Mouse (Mus musculus): ENCODE results near the gene Cacna1b. TPM values are rescaled to one million over a fixed set of nuclear protein-coding genes. Genes with fewer than 3 reads are reported as not detected.

The Cacna1b gene
- polyA plus RNA-seq, 1 experiment from 2014 or later, result 20.3 TPM

DNA sequence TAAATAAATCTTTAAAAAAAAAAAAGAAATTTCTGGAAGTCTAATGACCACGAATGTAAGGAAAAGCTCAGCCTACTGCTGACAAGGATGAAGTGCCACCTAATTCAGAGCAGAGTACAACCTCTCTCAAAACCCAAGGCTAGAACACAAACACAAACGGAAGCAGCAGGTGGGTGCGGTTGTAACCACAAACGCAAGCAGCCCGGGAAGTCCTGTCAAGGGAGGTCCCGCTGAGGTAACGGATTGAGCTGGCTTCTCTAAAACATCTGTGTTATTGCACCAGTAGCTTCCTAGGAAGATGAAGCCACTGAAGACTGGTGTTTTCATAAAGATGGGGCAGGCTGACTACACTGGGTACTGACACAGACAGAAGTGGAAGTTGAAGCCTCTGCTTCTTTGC lies 15.1 kb downstream of the Cacna1b start:
- H3K9me3 ChIP-seq (ENCODE audit: control insufficient read depth, low read length), result no peaks in the 10 kb centered on the region
- ATAC-seq (ENCODE audit: low read depth), result no peak

DNA sequence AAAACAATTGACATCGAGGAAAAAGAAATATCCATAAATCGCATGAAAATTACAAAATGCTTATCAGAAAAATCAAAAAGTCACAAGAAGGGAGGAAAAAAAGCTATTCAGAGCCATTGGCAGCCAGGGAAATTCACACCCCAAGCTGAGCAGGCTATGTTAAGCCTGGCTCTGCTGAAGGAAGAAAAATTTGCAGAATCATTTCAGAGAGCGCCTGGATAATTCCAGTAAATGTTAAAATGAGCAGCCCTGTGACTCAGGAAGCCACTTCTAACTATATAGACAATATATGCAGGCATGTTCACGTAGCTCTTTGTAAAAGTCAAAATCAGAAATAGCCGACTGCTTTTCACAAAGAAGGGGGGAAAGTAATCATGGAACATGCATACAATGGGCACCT lies 23.3 kb downstream of the Cacna1b start:
- Histone ChIP-seq H3K9ac (replicated peaks; ENCODE audit: low read depth, low read length) (no peak overlapping the region), H3K4me2 (ENCODE audit: low read depth, low read length) (no peak overlapping the region), H3K9me3 (ENCODE audit: control insufficient read depth, low read length) (no peaks in the 10 kb centered on the region), H3K36me3 (ENCODE audit: control insufficient read depth, insufficient read depth, low read length) (no peaks in the 10 kb centered on the region), H3K27ac (ENCODE audit: low read depth, low read length) (no peak overlapping the region), H3K27me3 (ENCODE audit: control insufficient read depth, insufficient read depth, low read length) (no peaks in the 10 kb centered on the region), H3K4me1 (ENCODE audit: control insufficient read depth, insufficient read depth, low read length) (no peaks in the 10 kb centered on the region), H3K4me3 (ENCODE audit: low read depth, low read length) (no peak overlapping the region)
- no peak for ATAC-seq (ENCODE audit: low read depth)
- WGBS, result 90% methylated on average over 5 of the region's 5 CpGs

More for the DNA sequence above, 15.1 kb downstream of the Cacna1b start:
- Histone ChIP-seq H3K27ac (ENCODE audit: low read depth, low read length) (no peak overlapping the region), H3K4me1 (ENCODE audit: control insufficient read depth, insufficient read depth, low read length) (no peaks in the 10 kb centered on the region), H3K4me3 (ENCODE audit: low read depth, low read length) (no peak overlapping the region), H3K36me3 (ENCODE audit: control insufficient read depth, insufficient read depth, low read length) (peaks cover 7% of the 10 kb centered on the region; the same call in 1 of the 2 replicates), H3K27me3 (ENCODE audit: control insufficient read depth, insufficient read depth, low read length) (no peaks in the 10 kb centered on the region), H3K4me2 (ENCODE audit: low read depth, low read length) (no peak overlapping the region), H3K9ac (replicated peaks; ENCODE audit: low read depth, low read length) (no peak overlapping the region)
- 76% methylated on average over 7 of the region's 7 CpGs for WGBS

DNA sequence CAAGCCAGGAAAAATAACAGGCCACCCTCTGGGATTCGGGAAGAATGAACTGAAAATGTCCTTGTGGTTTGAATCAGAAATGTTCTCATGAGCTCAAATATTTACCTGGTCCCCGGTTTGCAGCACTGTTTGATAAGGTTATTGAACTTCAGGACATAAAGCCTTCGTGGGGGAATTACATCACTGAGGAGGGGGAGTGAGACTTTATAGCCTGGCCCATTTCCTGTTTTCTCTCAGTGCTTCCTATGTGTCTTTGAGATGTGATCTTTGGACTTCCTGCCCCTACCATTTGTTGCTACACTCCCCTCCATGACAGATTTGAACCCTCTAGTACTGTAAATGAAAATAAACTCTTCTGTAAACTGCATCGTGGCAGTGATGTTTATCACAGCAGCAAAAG lies 29.8 kb downstream of the Cacna1b start:
- no peak for ATAC-seq (ENCODE audit: low read depth)
- H3K9me3 ChIP-seq (ENCODE audit: control insufficient read depth, low read length), result no peaks in the 10 kb centered on the region
- H3K4me1 ChIP-seq (ENCODE audit: control insufficient read depth, insufficient read depth, low read length), result no peaks in the 10 kb centered on the region
- WGBS, result 84% methylated on average over 4 of the region's 4 CpGs
- no peaks in the 10 kb centered on the region for H3K27me3 ChIP-seq (ENCODE audit: control insufficient read depth, insufficient read depth, low read length)
- no peak overlapping the region for H3K4me3 ChIP-seq (ENCODE audit: low read depth, low read length)
- H3K9ac ChIP-seq (replicated peaks; ENCODE audit: low read depth, low read length), result no peak overlapping the region
- peaks cover 32% of the 10 kb centered on the region for H3K36me3 ChIP-seq (ENCODE audit: control insufficient read depth, insufficient read depth, low read length)
- no peak overlapping the region for H3K4me2 ChIP-seq (ENCODE audit: low read depth, low read length)
- no peak overlapping the region for H3K27ac ChIP-seq (ENCODE audit: low read depth, low read length)

DNA sequence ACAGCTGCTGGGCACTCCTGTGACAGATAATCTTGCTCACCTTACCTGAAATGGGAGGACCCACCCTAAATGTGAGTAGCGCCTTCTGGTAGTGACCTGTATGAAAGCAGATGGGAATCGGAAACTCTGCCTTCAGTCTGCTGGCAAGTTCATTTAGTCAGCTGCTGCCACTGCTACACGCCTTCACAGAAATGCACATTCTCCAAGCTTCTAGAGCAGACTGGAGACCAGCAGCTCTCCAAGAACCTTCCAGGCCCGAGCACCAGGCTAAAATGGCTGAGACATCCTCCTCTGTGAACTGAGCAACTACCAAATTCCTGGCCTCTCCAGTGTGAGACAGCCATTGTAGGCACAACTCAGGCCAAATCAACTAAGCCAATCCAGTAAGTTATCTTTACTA lies 37.1 kb downstream of the Cacna1b start:
- no peak overlapping the region for H3K4me2 ChIP-seq (ENCODE audit: low read depth, low read length)
- peaks cover 24% of the 10 kb centered on the region for H3K36me3 ChIP-seq (ENCODE audit: control insufficient read depth, insufficient read depth, low read length)
- 91% methylated on average over 4 of the region's 4 CpGs for WGBS
- H3K9ac ChIP-seq (replicated peaks; ENCODE audit: low read depth, low read length), result no peak overlapping the region
- H3K9me3 ChIP-seq (ENCODE audit: control insufficient read depth, low read length), result no peaks in the 10 kb centered on the region
- no peak overlapping the region for H3K27ac ChIP-seq (ENCODE audit: low read depth, low read length)
- H3K4me1 ChIP-seq (ENCODE audit: control insufficient read depth, insufficient read depth, low read length), result no peaks in the 10 kb centered on the region
- no peak for ATAC-seq (ENCODE audit: low read depth)
- H3K4me3 ChIP-seq (ENCODE audit: low read depth, low read length), result no peak overlapping the region
- no peaks in the 10 kb centered on the region for H3K27me3 ChIP-seq (ENCODE audit: control insufficient read depth, insufficient read depth, low read length)

DNA sequence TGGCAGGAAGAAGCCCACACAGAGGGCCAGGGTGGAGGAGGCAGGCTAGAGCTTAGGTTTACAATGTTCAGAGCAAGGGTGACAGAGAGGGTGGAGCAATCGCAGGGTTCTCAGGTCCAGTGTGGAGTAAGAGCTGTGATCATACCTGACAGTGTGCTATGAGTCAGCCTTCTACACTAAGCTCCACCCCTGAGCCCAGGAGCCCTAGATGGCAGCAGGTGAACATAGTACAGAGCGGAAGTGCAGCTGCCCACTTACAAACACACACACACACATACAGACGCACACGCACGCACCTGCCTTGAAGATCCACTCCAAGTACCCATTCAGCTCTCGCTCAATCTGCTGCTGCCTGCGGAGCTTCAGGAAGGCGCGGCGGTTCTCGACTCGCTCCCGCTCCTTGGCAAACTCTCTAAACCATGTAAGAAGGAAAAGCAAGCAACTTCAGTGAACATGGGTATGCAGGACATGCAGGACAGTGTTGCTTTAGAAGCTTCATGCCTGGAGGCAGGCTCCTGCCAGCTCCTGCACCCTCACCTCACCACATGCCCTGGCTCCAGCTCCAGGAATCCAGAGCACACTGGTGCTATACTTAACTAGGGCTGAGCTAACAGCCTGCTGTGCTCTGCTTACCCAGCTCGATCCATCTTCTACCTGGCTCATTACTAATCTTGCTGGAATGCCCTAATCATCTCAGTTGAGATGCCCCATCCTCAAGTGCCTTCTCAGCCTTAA lies 43.1 kb downstream of the Cacna1b start:
- Histone ChIP-seq H3K9ac (replicated peaks; ENCODE audit: low read depth, low read length) (no peak overlapping the region), H3K36me3 (ENCODE audit: control insufficient read depth, insufficient read depth, low read length) (peaks cover 11% of the 10 kb centered on the region), H3K4me3 (ENCODE audit: low read depth, low read length) (no peak overlapping the region), H3K27me3 (ENCODE audit: control insufficient read depth, insufficient read depth, low read length) (no peaks in the 10 kb centered on the region), H3K9me3 (ENCODE audit: control insufficient read depth, low read length) (no peaks in the 10 kb centered on the region), H3K27ac (ENCODE audit: low read depth, low read length) (no peak overlapping the region), H3K4me1 (ENCODE audit: control insufficient read depth, insufficient read depth, low read length) (no peaks in the 10 kb centered on the region), H3K4me2 (ENCODE audit: low read depth, low read length) (no peak overlapping the region)
- ATAC-seq (ENCODE audit: low read depth), result no peak
- WGBS, result 93% methylated on average over 14 of the region's 14 CpGs

DNA sequence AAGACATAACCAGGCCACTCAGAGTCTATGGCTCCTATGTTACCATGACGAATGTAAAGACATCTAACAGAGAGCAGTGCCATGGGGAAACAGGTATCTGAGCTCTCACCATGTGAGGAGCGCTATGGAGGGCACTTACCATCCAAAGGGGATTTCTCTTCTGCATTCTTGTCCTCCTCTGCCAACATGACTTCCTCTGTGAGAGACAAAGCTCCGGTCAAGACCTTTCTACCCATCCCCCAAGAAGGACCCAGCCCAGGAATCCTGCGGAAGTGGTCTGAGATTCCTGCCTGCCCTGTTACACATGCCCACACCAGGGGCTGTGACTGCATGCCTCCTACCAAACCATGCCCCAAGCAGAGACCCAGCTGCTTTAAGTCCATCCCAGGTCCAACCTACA lies 44.0 kb downstream of the Cacna1b start:
- Histone ChIP-seq H3K27me3 (ENCODE audit: control insufficient read depth, insufficient read depth, low read length) (no peaks in the 10 kb centered on the region), H3K27ac (ENCODE audit: low read depth, low read length) (no peak overlapping the region), H3K4me3 (ENCODE audit: low read depth, low read length) (no peak overlapping the region), H3K9ac (replicated peaks; ENCODE audit: low read depth, low read length) (no peak overlapping the region), H3K4me2 (ENCODE audit: low read depth, low read length) (no peak overlapping the region), H3K9me3 (ENCODE audit: control insufficient read depth, low read length) (no peaks in the 10 kb centered on the region), H3K4me1 (ENCODE audit: control insufficient read depth, insufficient read depth, low read length) (no peaks in the 10 kb centered on the region), H3K36me3 (ENCODE audit: control insufficient read depth, insufficient read depth, low read length) (peaks cover 11% of the 10 kb centered on the region)
- no peak for ATAC-seq (ENCODE audit: low read depth)
- WGBS, result 91% methylated on average over 4 of the region's 4 CpGs

DNA sequence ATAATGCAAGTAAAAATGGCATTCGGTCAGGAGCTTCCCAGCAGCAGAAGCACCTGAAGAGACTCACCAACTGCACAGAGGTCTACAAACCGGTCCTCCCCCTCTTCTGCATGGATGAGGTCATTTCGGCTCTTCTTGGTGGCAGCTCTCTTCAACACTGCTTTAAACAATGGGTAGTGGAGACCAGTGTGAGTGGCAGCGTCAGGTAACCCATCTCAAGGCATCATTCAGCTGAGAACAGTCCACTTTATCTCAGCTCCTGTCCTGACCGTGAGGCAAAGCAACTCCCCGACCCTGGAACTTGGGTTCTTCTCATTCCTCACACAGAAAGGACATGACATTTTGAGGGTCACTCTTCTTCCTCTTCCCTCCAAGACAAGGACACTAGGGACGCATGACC lies 45.0 kb downstream of the Cacna1b start:
- Histone ChIP-seq H3K4me1 (ENCODE audit: control insufficient read depth, insufficient read depth, low read length) (no peaks in the 10 kb centered on the region), H3K27me3 (ENCODE audit: control insufficient read depth, insufficient read depth, low read length) (no peaks in the 10 kb centered on the region), H3K4me3 (ENCODE audit: low read depth, low read length) (no peak overlapping the region), H3K9ac (replicated peaks; ENCODE audit: low read depth, low read length) (no peak overlapping the region), H3K9me3 (ENCODE audit: control insufficient read depth, low read length) (no peaks in the 10 kb centered on the region), H3K27ac (ENCODE audit: low read depth, low read length) (no peak overlapping the region), H3K4me2 (ENCODE audit: low read depth, low read length) (no peak overlapping the region), H3K36me3 (ENCODE audit: control insufficient read depth, insufficient read depth, low read length) (peaks cover 11% of the 10 kb centered on the region)
- 89% methylated on average over 7 of the region's 7 CpGs for WGBS
- ATAC-seq (ENCODE audit: low read depth), result no peak

DNA sequence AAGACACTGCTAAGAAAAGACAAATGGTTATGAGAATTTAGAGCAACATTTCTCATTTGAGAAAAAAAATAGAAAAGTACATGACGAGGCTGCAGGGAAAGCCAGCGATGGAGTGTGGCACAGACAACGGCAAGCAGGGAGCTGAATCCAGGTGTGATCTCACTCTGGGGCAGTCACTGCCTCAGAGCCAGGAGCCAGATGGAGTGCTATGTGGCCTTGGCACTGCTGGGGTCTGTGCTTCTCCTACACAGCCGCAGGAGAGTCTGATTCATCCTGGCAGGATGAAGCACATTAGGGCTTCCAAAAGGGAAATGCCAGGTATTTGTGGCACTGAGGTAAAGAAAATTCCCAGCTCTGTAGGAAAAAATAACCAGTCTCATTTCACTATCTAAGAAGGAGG lies 45.5 kb downstream of the Cacna1b start:
- no peak overlapping the region for H3K4me2 ChIP-seq (ENCODE audit: low read depth, low read length)
- no peak overlapping the region for H3K27ac ChIP-seq (ENCODE audit: low read depth, low read length)
- no peaks in the 10 kb centered on the region for H3K27me3 ChIP-seq (ENCODE audit: control insufficient read depth, insufficient read depth, low read length)
- no peaks in the 10 kb centered on the region for H3K4me1 ChIP-seq (ENCODE audit: control insufficient read depth, insufficient read depth, low read length)
- no peaks in the 10 kb centered on the region for H3K9me3 ChIP-seq (ENCODE audit: control insufficient read depth, low read length)
- peaks cover 11% of the 10 kb centered on the region for H3K36me3 ChIP-seq (ENCODE audit: control insufficient read depth, insufficient read depth, low read length)
- no peak overlapping the region for H3K4me3 ChIP-seq (ENCODE audit: low read depth, low read length)
- 90% methylated on average over 4 of the region's 4 CpGs for WGBS
- H3K9ac ChIP-seq (replicated peaks; ENCODE audit: low read depth, low read length), result no peak overlapping the region
- no peak for ATAC-seq (ENCODE audit: low read depth)

DNA sequence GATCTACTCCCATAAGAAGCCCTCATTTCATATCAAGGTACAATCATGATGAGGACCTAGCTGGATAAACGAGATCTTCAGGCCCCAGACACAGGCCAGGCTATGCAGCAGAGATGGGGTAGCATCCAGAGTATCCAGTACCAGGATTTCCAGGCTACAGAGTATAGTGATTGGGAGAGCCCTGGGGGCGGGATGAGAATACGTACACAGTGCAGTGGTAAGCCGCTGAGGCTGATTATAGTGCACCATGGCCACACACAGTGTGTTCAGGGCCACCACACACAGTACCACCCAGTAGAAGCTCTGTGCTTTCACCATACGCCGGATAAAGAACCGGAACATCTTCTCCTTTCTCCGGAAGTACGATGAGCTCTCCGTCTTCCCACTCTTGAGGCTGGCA lies 57.0 kb downstream of the Cacna1b start:
- H3K4me1 ChIP-seq (ENCODE audit: control insufficient read depth, insufficient read depth, low read length), result no peaks in the 10 kb centered on the region
- H3K36me3 ChIP-seq (ENCODE audit: control insufficient read depth, insufficient read depth, low read length), result peaks cover 26% of the 10 kb centered on the region
- WGBS, result 84% methylated on average over 10 of the region's 10 CpGs
- no peak for ATAC-seq (ENCODE audit: low read depth)
- no peaks in the 10 kb centered on the region for H3K9me3 ChIP-seq (ENCODE audit: control insufficient read depth, low read length)
- no peak overlapping the region for H3K4me2 ChIP-seq (ENCODE audit: low read depth, low read length)
- no peak overlapping the region for H3K4me3 ChIP-seq (ENCODE audit: low read depth, low read length)
- H3K27me3 ChIP-seq (ENCODE audit: control insufficient read depth, insufficient read depth, low read length), result no peaks in the 10 kb centered on the region
- no peak overlapping the region for H3K27ac ChIP-seq (ENCODE audit: low read depth, low read length)
- H3K9ac ChIP-seq (replicated peaks; ENCODE audit: low read depth, low read length), result no peak overlapping the region

All from neural tube, embryonic 14.5 days (tissue).